Mouse (Mus musculus) megakaryocyte, embryonic 14.5 days (primary cell): ENCODE measurements at regions not wholly inside any gene's neighbourhood (a gene's known extent, or its start where the extent isn't known, plus 50 kb on each side); places are given as distances from the start of the nearest gene placed in this dataset.

Experiments
- FLI1 ChIP-seq: IDR thresholded peaks from 2 replicates; pipeline ENCODE4 v1.6.1; 2012; ENCODE audit warnings: low read length, inconsistent platforms, mixed read lengths
- GATA1 ChIP-seq: IDR thresholded peaks from 3 replicates; pipeline ENCODE4 v1.6.1; 2012; ENCODE audit warnings: mixed read lengths, low read length, inconsistent platforms, borderline replicate concordance

DNA sequence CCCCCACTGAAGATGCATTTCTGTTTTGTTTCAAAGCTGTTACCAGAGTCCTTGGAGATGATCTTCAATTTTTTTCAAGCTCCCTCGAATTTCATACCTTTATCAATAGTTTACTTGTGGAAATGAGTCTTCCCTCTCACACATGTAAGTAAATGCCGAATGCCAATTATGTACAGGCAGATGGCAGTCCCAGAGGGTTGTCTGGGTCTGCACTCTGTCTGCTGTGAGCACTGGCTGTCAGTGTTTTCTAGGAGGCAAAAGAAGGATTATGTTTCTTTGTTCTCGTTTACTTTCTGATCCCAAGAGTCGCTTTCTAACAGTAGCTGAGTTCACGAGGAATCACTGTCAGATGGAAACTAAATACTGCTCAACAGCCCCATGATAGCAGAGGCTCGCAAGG is 491.5 kb downstream of the 1700129C05Rik start:
- TF ChIP-seq GATA1 = no peak
- no peak for TF ChIP-seq FLI1
